Mouse (Mus musculus) embryo, embryonic 11 days (tissue): ENCODE data around the gene Cfdp1.
A peak's percentile ranks its signal among the peaks of the same experiment; 100 is the strongest.

Source experiments
- DNase-seq: peaks from one replicate; pipeline ENCODE4 v3.0.0-alpha.2; 2015

Cfdp1 gene

GRCm38 (mm10) chr8:111738867-111739266, 115.2 kb downstream of the Cfdp1 start:
- no peak for DNase-seq

GRCm38 (mm10) chr8:111736321-111736720, 117.8 kb downstream of the Cfdp1 start:
- DNase-seq, result peak; percentile 41

- no peak for DNase-seq
Observed at GRCm38 (mm10) chr8:111735791-111736190, 118.3 kb downstream of the Cfdp1 start.

DNA sequence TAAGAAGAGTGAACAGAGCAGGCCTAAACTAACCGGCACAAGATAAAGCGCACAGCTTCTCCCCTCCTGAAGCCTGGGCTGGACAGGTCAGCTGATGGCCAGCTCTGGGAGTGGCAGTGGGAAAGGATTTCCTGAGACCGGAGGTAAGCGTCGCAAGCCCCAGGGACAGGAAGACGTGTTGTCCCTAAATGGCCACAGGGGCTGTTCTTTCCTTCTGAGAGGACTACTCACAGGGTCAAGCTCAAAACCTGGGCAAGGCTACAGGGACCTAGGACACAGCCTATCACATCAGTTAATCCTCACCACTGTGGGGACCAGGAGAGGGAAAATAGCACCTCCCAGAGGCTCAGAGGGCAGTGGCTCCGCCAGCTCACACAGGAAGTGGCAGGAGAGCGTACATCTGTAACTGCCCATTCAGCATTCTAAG, 118.7 kb downstream of the Cfdp1 start:
- DNase-seq, result no peak

DNA sequence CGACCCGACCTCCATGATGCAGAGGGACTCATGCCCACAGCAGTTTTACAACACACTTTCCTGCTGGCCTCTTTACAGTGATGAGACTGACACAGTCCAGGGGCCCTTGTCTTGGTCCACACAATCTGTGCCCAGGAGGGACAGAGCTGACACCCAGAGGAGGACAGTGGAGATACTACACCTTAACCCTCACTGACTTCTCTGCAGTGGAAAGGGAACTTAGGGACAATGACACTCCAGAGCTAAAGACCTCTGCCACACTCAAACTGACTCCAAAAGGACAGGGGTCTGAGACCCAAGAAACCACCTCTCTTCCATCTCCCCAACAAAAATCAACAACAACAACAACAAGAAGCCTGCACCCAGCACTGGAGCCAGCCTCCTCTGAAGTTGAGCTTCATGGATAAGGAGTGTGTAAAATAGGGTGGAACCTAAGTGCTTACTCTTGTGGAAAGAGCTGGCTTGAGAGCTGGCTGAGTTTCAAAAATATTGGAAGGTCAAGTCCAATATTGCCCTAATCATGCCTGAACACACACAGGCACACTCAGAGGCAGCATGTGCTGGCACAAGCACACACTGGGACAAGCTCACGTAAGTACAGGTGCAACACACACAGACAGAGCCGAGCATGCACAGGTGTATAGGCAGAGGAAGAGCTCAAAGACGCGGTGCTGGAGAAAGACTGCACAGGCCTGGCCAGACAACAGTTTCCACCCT, 119.7 kb downstream of the Cfdp1 start:
- DNase-seq, result no peak

- peak; percentile 78 for DNase-seq
Observed at GRCm38 (mm10) chr8:111733581-111734243, 120.4 kb downstream of the Cfdp1 start.

DNA sequence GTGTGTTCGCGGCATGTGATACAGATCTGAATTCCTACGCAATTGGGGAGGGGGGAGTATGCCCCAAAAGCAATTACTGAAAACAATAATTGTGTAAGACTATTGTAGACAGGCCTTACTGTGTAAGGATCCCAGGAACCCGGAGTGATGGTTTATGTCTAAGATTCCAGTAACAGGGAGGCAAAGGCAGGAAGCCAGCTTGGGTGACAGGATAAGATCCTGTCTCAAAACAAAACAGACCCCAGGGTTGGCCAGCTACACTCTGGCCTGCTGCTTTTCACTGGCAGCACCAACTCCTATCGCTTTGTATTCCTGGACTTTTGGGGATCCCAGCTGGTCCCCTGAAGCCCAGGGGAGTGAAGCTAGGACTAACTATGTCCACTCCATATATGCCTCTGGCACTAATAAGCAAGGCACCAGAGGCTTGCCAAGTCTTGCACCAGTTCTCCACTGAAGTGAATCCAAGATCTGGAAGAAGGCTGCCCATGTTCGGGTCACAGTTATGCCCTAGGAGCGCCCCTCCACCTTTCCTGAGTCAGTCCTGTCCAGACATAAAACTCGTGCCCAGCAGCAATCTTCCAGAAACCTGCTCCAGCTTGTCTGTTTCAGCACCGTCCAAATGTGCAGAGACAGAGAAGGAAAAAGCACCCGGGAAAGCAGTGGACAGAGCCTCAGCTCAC, 121.5 kb downstream of the Cfdp1 start:
- no peak for DNase-seq

GRCm38 (mm10) chr8:111732004-111732403, 122.1 kb downstream of the Cfdp1 start:
- peak; percentile 99 for DNase-seq

DNA sequence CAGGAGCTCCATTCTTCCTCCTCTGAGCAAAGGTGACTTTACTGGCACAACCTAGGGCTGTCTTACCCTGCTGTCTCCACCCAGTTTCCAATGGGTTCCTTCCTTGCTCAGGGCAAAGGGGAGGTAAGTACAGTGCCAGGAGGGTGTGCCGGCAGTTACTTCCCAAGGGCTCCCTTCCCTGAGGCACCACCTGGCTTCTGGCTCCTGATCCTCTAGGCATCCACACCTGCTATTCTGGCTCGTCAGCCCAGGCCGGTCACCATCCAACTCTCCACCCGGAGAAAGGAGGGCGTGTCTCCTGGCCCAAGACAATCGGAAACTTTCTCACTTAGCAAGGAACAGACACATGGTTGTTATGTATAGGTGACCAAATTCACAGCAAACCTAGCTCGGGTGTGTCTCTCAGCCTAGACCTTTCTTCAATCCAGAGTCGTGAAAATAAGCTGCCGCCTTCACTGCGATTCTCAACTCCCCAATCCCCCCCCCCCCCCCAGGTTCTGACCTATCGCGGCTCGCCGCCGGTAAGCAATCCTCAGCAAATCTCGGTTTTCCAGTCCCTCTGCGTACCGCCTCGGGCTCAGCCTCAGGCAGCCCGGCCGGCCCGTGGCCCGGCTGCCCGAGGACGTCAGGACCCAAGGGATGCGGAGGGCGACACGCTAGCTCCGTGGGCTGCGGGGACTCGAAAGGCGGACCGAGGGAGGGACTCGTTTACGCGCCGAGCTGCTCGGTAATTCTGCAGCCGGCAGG, 122.7 kb downstream of the Cfdp1 start:
- no peak for DNase-seq

DNA sequence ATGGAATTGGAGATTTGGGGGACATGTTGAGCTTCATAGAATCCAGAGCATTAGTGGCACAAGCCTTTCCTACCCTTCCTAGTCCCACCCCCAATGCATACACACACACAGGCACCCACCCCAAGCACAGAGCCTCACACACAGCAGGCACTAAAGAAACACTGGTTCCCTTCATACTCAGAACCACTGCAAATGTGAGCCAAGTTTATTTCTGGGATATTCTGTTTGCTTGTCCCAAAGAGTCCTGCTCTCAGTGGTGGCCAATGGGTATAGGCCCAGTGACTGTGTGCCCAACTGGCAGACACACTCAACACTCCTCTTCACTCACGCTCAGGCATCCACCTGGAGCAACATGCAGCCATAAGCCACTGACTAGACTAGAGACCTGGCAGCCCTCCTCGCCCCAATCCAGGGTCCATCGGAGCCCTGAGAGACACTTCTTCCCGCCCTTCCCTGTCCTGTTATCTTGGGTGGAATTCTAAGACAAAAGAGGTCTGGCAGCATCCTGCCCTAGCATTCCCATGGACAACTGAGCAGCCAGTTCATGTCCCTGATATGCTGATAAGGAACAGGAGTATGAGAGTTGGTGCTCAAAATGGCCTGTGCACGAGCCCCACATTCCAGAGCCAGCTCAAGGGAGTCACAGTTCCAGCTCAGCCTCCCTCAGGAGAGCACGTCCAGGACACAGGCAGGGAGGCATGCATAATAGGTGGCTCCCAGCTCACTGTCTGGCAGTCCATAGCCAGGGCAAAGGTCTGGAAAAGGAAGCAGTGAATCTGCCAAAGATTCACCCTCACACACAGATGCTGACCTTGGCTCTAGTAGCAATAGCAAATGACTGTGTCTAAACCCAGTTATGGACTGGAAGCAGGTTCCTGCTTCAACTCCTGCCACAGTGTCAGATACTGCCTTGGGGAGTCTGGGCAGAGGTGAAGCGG, 124.6 kb downstream of the Cfdp1 start:
- no peak for DNase-seq

DNA sequence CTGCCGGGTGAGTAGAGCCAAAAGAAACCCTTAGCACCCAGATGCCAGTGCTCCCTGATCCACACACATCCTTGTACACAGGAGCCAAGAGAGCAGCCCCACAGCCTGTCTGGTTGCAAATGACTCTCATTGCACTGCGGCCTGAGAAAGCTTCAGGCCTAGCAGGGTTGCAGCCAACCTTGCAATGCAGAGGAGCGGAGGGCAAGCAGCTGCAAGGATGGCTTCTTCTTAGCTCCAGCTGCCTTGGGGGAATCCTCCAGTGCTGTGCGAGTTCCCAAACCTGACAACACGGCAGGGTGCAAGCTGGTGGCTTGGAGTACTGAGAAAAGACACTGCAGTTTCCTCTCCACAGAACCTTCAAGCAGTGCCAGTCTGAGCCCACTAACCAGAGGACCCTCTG, 125.6 kb downstream of the Cfdp1 start:
- DNase-seq, result no peak

- DNase-seq, result no peak
Observed at GRCm38 (mm10) chr8:111727553-111727952, 126.5 kb downstream of the Cfdp1 start.

DNA sequence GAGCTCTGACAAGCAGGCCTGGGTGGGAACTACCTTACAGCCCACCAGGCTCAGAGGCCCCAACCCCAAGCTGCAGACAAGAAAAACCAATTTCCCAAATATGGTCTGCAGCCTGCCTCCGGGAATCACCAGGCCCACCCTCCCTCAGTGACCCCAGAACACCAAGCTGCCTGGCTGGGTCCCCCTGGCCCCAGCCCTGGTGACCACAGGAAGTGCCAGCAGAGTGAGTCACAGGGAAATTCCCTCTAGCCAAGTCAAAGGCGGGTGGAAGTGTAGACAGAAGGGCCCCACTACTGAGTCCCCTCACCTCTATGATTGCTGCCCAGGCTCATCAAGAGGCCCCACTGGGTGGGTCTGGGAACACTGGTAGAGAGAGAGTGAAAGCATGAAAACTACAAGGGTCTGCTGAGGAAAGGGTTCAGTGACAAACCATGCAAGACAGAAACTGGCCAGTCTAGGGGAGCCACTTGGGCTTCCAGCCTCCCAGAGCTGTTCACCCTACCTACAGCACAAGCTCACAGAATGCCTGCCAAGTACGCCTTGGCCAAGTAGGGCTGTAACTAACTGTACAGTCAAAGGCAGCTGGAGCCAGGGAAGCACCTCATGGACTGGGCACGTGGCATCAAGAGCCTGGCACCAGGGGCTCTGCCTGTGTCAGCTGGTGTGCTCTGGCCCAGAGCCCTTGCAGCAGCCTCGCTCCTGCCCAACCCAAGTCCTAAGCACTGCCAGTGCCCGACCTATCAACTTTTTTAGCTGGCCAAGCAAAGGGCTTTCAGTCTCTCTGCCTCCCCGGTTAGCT, 127.8 kb downstream of the Cfdp1 start:
- no peak for DNase-seq

DNA sequence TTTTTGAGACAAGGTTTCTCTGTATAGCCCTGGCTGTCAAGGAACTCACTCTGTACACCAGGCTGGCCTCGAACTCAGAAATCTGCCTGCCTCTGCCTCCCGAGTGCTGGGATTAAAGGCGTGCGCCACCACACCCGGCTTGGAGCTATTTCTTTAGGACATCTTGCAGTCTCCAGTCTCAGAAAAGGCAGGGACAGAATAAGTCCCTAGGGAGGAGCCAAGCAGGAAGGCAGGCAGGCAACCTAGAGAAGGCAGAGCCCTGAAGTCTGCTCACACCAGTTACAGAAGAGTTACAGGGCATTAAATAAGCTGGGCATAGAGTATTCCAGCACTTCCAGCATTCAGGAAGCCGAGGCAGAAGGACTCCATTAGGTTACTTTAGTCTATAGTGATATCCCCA, 128.8 kb downstream of the Cfdp1 start:
- no peak for DNase-seq

DNA sequence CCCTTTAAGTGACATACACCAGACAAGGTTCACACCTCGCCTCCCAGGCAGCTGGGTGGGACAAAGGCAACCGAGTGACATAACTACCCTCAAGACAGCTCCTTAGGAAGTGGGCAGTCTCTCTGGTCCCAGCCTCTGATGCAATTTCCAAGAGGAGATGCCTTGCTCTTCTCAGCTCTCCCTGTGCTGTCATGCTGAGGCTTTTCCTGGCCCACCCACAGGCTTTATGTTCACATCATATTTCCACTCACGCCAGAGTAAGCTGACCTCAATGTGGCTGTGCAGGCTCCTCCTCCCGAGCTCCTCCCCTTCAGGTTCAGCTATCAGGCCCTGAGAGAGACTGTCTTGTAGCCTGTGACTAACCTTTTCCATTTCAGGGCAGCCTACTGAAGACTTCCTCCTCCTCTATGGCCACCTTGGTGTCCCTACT, 134.0 kb downstream of the Cfdp1 start:
- no peak for DNase-seq

DNA sequence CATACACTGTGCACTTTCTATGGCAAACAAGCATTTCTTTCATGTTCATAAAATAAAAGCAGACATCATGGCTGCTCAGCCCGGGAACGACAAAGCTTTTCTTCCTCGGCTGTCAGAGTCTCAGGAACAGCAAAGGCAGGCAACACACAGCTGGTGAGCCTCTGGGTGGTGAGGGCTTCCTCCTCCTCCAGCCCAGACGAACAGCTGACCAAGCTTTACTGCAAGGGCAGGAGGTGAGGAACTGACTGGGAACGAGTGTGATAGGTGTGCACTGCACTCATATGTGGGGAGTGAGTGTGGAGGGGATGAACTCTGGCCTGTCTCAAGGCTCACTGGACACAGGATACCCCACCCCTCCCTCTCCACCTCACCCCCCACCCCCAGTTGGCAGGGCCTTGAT, 135.2 kb downstream of the Cfdp1 start:
- no peak for DNase-seq
